Mouse (Mus musculus) layer of hippocampus, postnatal 14 days (tissue): ENCODE measurements around the gene Erg28. TPM values are rescaled to one million over a fixed set of nuclear protein-coding genes. Genes with fewer than 3 reads are reported as not detected.
A peak's percentile ranks its signal among the peaks of the same experiment; 100 is the strongest.

Experiments
- DNase-seq, 2 experiments: peaks; one replicate each; pipeline ENCODE4 v3.0.0; 2021 to 2022; ENCODE audit warnings: low spot score in 2 of 2, mixed read lengths in 1 of 2
- total RNA-seq, 2 experiments: library from RNA; stranded (reverse); gene quantifications; 2 replicates each; pipeline ENCODE4 v1.2.3; 2021

Erg28 gene
- total RNA-seq, 2 experiments from 2014 or later: 62.4 to 64.4 TPM

DNA sequence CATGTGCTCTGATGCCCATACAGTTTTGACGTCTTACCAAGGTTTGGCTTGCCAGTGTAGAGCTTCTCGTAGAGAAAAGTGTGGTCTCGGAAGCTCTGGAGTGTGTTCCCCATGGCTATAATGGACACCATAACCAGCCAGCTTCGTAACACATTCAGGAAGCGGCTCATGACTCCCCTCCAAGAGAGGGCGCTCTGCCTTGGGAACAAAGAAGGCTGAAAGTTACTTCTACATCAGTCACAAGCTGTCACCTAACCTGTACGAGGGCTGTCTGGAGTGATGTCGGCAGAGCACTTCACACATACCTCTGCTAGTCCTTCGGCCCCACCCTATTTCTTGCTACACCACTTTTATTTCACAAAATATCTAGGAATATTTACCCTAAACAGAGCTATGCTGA is 2.3 kb downstream of the Erg28 start:
- DNase-seq: no peak

GRCm38 (mm10) chr12:85813599-85813998 is 10.8 kb downstream of the Erg28 start:
- no peak for DNase-seq

GRCm38 (mm10) chr12:85811676-85812075 is 12.7 kb downstream of the Erg28 start:
- no peak for DNase-seq

DNA sequence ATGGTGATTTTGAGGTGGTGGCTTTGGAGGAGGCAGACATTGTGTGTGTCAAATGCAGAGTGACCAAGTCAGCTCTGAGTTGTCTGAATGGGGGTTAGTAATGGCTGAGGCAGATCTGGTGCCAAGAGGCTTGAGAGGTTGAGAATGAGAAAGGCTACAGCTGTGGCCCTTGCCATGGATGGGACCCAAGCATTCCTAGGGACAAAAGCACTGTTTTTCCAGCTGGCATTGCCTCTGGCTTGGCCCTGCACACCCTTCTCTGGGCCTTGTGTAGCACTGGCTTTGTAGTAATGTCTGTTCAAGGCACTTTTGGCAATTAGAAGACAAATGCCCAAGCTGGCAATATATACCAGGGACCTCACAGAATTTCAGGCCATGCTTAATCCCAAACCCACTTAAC is 13.4 kb downstream of the Erg28 start:
- DNase-seq: no peak

- DNase-seq: no peak
Observed at GRCm38 (mm10) chr12:85809726-85810125, 14.6 kb downstream of the Erg28 start.

DNA sequence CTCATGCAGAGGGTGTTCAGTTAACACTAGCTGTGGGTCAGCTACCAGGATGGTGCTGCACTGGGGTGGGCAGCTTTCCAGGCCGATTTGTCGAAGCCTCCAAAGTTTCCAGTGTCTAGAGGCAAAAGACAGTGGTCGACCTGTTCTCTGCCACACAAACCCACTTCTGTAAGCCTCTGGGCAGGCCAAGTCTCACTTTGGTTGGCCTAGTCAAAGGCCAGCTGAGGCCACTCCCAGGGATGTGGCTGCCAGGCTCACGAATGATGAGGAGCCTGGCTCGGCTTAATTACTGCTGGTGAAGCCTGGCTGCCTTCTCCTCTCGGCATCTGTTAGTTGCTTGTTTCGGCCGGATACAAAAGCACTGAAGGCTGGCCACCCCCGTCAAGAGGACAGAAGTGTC is 24.3 kb downstream of the Erg28 start:
- peak; percentile 33 to 47 for DNase-seq

DNA sequence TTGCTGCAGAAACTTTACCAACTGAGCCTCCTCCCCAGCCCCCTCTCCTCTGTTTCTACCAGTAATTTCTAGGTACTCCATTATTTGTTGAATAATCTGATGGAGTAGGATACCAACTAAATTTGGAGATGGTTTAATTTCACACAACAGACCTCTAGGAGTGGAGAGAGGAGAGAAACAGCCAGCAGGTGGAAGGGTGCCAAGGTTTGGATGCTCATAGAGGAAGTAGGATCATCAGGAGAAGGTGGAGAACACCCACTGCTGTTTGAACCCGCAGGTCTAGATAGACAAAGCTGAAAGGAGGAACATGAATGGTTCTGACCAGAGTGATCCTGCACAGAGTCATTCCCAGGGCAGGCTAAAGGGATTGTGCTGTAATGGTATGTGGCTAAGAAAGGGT is 28.8 kb downstream of the Erg28 start:
- DNase-seq: no peak

DNA sequence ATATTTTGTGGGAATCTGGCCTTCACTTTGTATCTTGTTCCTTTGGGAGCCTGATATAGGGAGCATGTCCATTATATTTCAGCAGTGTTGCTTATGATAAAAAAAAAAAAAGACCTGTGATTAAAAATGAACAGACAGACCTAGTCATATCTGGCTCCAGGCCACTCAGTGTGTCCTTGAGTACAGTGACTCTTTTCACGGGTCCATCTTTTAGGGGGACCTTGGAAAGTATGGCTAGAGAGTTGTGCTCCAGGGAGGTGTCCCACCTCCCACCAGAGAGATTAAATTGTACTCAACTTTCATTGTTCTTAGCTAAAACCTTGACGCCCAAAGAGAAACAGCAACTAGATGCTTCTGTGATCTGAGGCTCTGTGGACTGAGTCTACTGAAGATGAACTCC is 30.3 kb downstream of the Erg28 start:
- no peak for DNase-seq

GRCm38 (mm10) chr12:85792821-85793346 is 31.5 kb downstream of the Erg28 start:
- peak; percentile 44 to 59 for DNase-seq

DNA sequence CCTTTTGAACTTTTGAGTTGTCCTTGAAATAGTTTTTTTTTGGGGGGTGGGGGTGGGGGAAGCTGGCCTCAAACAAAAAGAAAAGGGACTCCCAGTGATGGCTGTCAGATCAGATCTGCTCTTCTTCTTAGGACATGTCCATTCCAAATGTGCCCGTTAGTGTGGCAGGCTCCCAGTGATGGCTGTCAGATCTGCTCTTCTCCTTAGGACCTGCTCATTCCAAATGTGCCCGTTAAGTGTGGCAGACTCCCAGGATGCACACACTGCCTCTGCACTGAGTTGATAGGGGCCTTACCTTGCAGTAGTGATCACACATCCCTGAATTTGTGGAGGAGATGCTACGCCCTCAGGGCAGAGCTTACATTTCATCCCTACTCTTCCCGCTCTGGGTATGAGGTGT is 32.2 kb downstream of the Erg28 start:
- DNase-seq: no peak

DNA sequence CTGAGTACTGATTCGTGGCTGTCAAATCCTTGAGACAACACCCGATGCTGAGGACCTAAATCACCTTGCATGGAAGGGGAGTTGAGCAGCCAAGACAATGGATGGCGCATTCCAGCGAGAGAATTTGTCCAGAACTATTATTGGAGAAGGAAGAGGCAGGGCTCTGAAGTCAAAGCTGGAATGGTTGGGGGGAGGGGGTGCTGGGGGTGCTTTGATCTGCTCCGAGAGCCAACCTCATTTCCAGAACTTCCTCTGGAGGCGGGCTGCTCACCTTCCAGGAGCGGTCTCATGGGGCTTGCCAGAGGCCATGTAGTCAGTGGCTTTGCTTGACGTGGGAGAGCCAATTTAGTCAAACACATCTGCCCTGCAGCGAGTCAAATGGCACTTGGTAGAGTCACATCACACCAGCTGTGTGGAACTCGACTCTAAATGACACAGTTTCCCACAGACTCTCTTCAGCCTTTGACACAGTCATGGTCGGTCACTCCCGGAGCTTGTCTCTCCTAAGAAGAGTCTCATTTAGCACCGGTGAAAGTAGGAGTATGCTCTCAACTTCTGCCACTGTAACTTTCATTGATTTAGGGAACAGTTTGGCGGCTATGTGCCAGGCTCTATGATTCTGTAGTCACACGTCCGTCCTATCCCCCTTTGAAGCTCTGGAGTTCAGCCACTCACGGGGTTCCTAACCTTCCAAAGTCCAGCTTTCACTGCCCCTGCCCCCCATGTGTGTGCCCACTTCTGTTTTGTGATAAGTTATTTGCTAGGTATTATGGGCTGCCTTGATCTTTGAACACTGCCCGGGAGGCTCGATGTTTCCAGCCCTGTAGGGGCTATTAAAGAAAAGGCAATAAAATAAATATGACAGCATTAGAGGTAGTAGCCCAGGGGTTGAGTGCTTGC is 39.2 kb downstream of the Erg28 start:
- no peak for DNase-seq

DNA sequence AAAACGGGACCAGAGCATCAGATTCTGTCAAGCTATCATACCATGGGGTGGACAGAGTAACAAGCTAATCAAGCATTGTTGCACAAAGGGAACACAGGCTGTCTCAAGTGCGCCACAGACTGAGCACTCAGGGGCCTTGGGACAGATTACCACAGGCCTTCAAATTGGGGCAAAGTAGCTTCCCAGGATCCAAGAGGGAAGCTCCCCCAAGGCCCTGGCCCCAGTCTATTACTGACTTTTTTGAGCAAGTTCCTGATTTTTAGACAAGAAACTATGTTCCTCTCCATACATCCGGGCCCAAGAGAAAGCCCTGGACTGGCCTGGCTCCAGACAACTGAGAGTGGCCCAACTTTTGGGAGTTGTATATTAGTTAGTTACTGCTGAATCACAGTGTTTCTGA is 42.7 kb downstream of the Erg28 start:
- no peak for DNase-seq

GRCm38 (mm10) chr12:85779707-85780106 is 44.6 kb downstream of the Erg28 start:
- no peak for DNase-seq

DNA sequence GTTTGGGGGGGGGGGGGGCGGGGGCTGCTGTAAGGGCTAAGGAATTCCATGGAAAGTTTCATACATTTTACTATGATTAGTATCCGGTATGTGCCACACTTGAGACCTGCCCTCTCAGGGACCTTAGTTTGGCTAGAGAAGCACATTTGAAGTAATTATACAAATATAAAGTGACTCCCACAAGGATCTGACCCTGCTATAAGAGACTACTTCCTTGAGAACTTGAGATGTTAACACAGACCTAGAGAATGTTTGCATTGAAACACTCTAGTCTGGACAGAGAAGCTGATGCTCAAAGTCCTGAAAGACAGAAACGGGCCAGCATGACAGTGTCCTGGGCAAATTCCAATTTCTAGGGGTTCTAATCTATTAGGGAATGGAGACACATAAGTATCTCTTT is 45.4 kb downstream of the Erg28 start:
- no peak for DNase-seq

DNA sequence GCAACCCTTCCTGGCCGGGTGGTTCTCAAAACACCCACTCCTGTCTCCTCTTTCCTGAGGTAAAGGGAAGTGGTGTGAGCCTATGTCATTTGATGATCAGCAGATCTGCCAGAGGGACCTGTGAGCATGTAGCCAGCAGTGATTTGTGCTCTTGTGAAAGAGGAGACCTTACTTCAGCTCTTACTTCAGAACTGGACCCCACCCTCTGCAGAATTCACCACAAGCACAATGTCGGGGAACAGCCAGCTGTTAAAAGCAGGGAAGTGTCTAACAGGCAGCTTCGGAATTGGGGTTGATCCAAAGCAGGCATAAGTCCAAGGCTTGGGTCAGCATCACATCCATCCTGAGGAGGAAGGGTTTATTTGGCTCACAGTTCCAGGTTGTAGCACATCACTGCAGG is 53.0 kb downstream of the Erg28 start:
- DNase-seq: no peak

GRCm38 (mm10) chr12:85767750-85768149 is 56.6 kb downstream of the Erg28 start:
- no peak for DNase-seq

DNA sequence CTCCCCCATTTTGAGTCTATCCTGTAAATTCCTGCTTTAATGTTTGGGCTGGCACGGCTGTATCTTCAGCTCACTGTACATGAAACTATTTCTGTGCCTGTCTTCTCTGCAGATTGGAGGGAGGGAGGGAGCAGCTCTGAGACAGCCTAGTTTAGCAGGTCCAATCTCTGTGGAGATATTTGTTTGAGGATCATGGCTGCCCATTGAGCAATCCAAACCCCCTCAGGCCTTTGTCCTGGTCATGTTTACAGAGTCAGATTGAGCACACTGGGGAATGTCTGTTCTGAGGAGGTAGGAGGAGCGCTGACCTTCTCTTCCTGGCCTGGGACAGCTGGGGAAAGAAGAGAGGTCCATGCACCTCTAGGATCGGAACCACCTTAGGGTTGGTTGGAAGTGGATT is 58.1 kb downstream of the Erg28 start:
- DNase-seq: no peak

Other genes starting within 250 kb of the Erg28 start
- gene Jdp2, start 225.5 kb downstream of the Erg28 start, total RNA-seq: 10 to 100 TPM; 29.4 to 34.1 TPM
- under 1 TPM; 0.46 to 0.55 TPM for gene Batf, start 137.9 kb downstream of the Erg28 start, total RNA-seq
- 1 to 10 TPM; 2.9 to 3.2 TPM for gene Flvcr2, start 78.0 kb downstream of the Erg28 start, total RNA-seq
- gene Ttll5, start 109 bp upstream of the Erg28 start, total RNA-seq: 10 to 100 TPM; 42.3 to 47.3 TPM